Mouse (Mus musculus) adrenal gland, postnatal 36 days (tissue): ENCODE measurements around the gene Prr13. TPM values are rescaled to one million over a fixed set of nuclear protein-coding genes. Genes with fewer than 3 reads are reported as not detected.

ENCODE experiments used
- DNase-seq, 2 experiments: peaks; one replicate each; pipeline ENCODE4 v3.0.0; 2021; ENCODE audit warnings: mixed read lengths in 1 of 2
- total RNA-seq, 2 experiments: library from RNA; stranded (reverse); gene quantifications; 2 replicates each; pipeline ENCODE4 v1.2.3; 2021

Prr13 gene
- total RNA-seq, 2 experiments from 2014 or later = 112 to 116 TPM

DNA sequence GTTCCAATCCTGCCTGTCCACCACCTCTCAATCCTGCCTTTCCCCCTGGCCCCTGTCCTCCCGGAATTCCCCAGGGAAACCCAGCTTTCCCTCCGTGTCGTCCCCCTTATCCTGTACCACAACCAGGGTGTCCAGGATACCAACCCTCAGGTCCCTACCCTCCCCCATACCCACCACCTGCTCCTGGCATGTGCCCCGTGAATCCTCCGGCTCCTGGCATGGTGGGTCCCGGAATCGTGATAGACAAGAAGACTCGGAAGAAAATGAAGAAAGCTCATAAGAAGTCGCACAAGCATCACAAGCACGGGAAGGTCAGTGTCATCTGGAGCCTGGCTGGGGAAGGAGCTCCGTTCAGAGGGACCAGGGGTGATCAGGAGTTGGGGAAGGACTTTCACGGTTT, 1.6 kb downstream of the Prr13 start:
- no peak for DNase-seq

DNA sequence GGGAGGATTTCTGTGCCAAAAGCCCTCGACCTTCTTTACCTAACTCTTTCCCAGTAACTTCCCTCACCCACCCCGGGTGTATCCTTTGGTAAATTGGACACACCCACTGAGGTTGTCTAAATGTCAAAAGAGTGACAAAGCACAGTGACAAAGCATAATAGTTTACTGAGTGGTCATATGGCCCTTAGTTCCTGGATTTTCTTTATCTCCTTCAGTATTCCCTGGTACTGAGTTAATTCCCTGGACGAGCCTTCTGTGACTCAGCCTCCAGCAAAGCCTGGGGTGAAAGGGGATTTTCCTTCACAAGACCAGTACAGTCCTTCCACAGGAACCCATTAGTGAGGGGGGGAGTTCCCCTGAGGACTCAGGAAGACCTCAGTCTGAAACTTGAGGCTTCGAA, 2.1 kb downstream of the Prr13 start:
- DNase-seq = no peak

DNA sequence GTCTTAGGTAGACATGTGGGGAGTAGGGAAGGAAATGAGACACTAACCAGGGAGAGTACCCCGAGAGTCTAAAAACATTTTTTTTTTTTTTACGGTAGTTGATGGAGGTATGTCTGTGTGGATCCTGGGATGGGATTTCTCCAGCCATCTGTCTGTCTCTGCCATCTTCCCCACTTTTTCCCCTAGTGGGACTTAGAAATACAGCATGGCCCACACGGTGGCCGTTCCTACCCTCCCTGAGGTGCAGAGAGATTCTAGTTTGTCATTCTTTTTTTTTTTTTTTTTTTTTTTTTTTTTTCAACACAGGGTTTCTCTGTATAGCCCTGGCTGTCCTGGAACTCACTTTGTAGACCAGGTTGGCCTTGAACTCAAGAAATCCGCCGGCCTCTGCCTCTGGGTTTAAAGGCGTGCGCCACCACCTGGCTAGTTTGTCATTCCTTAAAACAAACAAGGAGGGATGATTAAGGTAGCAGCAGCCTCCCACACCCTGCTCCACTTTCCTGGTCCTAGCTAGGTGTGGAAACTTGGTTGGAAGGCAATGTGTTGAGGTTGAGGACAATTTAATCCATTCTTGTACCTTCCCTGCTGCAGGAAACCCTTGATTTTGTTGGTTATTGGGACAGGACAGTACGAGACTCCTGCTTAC, 2.7 kb downstream of the Prr13 start:
- no peak for DNase-seq

DNA sequence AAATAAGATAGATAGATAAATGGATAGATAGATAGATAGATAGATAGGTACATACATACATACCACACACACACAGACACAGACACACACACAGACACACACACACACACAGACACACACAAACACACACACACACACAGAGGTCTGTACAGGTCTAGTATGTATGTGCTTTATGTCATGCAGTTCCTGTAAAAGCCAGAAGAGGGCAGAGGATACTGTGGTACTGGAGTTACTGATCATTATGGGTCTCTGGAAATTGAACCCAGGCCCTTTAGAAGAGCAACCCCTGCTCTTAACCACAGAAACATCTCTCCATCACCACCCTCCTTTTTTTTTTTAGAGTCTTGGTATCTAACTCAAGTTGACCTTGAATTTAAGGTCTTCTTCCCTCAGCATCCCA, 4.8 kb downstream of the Prr13 start:
- DNase-seq = peak in 1 of 2 experiments; percentile 32

DNA sequence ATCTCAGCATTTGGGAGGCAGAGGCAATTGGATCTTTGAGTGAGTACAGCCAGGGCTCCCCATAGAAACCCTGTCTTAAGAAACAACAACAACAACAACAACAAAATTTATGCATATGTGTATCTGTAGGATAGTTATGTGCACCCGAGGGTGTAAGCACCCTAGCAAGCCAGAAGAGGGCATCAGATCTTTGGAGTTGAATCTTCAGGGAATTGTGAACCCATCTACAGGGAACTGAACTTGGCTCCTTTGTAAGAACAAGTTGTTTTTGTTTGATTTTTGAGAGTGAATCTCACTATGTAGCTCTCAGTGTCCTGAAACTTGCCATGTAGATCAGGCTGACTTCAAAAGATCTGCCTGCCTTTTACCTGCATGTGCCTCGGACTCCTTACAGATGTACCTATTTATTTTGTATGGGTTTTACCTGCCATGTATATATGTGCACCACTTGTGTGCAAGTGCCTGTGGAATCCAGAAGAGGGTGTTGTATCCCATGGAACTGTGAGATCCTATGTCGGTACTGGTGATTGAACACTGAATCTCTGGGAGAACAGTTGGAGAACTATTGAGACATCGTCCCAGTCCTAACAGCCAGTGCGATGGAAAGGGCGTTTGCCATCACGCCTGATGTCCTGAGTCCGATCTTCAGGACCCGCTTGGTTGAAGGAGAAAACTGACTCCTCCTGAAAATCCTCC, 10.0 kb downstream of the Prr13 start:
- DNase-seq = no peak

DNA sequence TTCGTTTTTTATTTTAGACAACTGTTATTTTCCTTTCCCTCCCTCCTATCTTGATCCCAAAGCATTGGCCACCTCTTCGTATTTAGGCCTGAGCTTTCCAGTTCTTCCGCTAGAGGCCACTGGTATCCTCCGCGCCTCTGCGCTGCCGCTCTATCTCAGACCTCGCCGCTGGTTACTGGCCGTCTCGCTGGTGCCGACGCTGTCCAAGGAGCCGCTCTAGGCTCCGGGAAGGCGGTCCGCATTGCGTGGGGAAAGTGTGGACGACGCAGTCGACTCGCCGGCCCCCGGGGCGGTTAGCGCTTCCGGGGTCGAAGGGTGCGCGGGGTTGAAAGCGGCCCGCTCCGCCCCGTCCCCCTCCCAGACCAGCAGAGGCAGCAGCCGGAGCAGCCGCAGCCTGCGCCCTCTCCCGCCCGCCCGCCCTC, 11.4 kb downstream of the Prr13 start, which contains the start of gene Pcbp2:
Gene Pcbp2 (plus strand): TSS at position 357 of the 422 bp plus-strand sequence.
- peak; percentile 98 for DNase-seq

DNA sequence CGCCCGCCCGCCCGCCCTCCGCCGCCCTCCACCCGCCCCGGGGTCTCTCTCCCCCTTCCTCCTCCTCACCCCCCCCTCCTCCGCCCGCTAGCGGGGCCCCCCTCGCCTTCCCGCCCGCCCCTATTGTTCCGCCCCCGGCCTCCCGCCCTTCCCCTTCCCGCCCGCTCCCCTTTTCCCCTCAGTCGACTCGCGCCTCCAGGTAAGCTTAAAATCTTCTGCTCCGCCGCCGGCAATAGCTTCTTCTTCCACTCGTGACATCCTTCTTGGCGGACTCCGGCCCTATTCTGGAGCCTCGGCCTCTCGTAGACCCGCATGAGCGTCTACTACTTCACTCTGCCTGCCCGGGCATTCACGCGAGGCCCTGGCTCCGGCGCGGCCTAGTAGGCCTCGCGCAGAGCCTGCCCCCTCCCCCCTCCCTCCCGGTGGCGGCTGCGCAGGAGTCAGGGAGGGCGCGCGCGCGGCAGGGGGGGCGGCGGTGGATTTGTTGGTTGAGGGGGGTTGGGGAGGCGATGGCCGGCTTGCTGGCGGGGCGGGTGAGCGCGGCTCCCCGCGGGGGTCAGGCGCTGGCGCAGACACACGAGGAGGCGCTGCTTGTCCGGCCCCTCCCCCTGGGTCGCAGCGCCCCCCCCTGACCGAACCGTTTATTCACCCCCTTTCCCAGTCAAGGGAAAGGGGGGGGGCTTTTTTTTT, 11.9 kb downstream of the Prr13 start:
- DNase-seq = peak; percentile 81 to 89

DNA sequence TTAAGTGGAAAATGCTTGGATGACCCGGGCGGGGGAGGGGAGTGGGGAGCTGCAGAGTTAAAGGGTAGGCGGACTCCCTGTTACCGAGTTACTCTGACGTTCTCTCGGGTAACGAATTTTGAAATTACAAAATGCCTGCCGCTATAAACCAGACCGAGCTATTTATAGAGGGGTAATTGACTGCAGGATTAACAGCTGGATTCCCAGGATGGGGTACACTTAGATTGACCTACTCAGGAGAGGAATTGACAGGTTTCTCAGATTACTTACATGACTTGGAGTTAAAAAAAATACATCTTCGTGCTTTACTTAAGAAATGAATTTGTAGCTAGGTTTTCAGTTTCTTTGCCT, 12.4 kb downstream of the Prr13 start:
- no peak for DNase-seq

DNA sequence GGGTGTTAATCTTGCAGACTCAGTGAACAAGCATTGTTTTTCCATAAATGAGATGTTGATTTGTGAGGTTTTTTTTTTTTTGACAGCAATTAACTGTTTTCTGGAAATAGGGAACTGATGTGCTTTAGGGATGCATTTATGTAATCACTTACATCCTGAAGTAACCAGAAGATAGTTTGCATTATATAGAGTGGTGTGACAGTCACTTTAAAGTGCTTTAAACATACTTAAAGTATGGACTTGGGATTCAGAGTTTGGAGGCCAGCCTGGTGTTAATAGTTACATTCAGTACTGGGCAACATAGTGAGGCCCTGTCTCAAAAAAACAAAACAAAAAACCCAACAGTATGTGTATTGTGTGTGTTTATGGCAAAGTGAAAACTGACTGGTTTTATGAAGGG, 12.9 kb downstream of the Prr13 start:
- DNase-seq = no peak

DNA sequence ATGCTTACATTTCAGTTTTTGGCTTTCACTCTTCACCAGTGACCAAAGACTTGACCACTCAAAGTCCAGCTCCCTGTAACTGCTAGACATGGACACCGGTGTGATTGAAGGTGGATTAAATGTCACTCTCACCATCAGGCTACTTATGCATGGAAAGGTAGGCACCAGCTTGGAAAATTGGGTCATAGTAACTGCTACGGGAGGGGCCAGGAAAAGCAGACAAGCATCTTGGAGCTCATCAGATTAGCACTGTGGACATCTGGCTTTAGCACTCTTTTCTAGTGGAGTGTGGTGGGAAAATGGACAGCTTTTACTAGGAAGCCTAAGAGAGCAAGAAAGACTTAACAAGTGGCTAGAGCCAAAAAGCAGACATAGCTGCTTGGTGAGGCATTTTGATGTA, 14.4 kb downstream of the Prr13 start:
- DNase-seq = no peak

DNA sequence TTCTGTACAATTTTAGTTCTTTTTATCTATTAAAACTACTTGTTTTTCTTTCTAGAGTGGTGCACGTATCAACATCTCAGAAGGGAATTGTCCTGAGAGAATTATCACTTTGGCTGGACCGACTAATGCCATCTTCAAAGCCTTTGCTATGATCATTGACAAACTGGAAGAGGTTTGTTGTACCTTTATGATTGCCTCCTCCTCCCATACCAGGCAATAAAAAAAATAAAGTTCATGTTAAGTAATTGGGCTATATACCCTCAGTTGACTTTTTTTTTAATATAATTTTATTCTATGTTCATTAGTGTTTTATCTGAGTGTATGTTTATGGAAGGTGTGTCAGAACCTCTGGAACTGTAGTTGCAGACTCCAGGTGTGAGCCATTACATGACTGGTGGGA, 15.7 kb downstream of the Prr13 start:
- DNase-seq = no peak

DNA sequence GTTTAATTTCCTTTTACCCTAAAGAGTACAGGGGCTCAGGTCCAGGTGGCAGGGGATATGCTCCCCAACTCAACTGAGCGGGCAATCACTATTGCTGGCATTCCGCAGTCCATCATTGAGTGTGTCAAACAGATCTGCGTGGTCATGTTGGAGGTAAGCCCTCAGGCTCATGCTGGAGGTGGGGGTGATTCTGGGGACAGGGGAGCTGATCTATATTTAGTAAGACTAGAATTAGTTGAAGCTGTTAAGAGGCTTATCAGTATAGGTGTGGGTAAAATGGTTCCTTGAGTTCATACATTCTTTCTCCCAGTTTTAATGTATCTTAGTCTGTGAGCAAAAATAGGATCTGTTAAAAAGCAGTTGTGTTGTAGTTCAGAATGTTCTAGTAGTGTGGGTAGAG, 24.3 kb downstream of the Prr13 start:
- DNase-seq = no peak

DNA sequence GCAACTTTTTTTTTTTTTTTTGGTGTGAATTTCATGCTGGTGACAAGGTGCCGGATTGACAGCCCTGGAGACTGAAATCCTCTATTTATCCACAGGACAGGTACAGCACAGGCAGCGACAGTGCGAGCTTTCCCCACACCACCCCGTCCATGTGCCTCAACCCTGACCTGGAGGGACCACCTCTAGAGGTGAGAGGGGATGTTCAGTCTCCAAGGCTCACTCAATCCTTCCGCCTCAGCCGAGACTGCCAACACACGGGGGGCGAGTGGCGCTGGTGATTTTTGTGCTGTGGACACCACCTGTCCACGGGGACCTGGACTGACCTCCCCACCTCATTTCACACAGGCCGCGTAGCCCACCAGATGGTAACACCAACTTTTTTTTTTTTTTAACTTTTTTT, 27.0 kb downstream of the Prr13 start:
- no peak for DNase-seq

DNA sequence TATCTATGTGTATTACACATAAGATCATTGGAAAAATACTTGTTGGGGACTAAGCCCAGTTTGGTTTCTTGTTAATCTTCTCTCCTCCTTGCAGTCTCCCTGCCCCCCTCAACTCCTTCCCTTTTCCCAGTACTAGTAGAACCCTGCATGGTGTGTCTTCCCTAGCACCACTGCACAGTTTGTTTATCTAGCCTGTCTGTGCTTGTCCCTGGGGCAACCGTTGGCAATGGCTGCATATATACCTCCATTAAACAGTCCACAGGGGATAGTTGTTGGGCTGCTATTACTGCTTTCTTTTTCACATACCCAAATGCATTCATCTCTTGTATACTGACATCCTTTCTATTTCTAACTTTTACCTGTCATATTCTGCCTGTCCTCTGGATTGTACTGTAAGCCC, 28.8 kb downstream of the Prr13 start:
- DNase-seq = no peak

DNA sequence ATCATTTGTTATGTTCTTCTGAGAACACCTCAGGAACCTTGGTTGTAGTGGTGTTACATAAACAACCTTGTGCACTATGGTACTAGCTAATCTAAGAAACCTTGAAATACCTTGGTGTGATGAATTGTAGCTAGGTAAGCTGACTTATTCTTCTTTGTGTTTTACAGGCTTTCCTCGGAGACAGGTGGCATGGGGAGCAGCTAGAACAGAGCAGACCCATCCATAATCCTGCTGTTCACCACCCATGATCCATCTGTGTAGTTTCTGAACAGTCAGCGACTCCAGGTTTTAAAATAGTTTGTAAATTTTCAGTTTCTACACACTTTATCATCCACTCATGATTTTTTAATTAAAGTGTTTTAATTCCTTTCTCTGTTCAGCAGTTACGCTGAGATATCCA, 39.5 kb downstream of the Prr13 start:
- DNase-seq = no peak

DNA sequence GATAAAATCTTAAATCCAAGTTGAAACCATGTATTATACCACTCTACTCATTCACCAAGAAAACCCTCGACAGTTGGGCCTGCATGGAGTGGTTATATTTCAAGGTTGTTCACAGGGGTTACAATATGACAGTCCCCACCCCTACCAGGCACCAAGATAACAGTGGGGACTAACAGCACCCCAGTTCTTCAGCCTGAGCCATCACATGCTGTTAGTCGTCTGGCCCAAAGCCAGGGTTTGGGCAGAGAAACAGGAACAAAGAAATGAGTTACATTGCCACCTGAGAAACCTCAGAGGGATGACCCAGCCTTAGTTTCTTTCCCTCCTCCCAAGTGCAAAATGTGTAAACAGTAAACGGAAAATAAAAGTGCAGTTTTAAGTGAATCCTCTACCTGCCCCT, 40.5 kb downstream of the Prr13 start:
- DNase-seq = no peak

DNA sequence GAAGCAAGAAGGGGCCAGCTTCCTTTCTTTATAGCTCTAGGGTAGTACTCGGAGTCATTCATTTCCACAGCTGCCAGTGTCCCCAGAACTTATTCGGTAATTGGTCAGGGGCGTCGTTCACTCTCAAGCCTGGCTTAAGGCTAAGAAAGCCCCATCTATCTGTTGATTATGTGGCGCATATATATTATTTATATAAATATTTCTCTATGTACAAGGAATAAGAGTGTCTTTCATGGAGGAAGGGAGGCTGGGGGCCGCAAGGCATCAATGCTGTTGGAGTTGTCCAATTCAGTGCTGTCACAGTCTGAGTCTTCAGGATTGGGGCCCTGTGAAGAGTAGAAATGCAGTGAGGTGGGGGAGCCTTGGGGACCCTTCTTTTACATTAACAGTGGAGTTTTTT, 41.0 kb downstream of the Prr13 start:
- DNase-seq = no peak

DNA sequence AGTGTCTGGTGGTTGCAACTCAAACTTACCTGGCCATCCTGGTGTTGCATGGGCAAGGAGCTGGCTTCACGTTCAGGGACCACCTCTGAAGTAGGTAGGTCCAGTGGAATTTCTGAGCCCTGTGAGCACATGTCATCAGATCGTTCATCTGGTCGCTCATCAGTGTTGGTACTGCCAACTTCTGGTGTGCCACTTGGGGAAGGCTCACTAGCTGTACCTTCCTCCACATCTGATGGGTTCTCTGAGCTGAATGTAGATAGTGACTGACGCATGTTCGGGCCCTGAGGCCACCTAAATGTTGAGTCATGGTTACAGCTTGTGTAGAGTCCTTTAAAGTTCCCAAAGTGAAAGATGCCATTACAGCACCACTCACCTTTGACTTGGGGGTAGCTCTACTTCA, 41.7 kb downstream of the Prr13 start:
- DNase-seq = no peak

DNA sequence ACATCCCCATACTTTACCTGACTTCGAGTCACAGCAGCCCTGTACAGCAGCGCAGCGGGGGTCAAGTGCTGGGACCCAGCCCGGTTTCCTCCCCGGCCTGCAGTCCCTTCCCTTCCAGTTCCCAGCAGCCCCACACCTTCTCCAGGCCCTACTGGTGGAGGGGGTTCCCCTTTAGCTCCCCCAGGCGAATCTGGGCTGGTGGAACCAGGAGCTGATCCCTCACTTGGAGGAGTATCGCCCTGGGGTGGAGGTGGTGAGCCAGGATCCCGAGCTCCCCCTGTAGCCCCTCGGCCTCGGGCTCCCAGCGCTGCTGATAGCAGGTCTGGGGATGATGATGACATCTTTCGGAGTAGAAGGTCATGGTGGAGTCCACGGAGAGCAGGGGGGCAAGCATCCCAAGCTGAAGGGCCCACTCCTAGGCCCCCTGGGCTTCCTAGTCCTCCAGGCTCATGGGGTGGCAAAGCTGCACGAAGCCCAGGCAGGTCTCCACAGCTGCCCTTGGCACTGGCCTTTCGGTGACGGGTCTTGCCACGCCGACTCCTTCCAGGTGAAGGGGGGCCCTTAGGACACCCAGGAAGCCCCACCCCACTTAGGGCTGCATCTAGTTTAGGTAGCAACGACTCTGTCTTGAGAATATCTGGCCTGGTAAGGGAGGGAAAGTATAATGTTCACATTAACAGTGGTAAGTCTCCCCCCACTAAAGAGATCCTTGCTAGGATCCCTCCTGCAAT, 42.4 kb downstream of the Prr13 start:
- DNase-seq = no peak

DNA sequence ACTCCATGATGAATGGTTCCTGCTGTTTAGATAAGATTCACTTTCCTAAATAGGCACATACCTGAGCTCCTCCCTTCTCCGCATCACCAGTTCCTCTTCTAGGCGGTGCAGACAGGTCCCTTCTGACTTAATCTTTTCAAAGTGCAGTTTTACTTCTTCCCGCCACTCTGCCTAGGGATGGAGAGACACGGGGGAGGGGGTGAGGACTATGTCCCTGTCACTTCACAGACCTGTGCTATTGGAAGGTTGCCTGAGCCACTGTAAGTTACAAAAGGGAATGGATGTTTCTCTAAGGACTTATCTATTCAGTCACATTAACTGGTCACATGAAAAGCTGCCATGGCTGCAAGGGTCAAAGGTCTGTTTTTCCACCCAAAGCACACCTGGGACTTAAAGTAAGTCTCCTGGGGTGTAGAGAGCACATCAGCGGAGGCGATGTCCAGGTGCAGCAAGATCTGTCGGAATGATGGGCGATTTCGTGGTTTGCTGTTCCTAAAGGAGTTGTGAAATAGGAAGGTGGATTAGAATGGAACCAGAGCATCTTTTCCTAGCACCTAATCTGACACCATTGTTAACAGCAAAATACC, 43.5 kb downstream of the Prr13 start:
- DNase-seq = no peak

DNA sequence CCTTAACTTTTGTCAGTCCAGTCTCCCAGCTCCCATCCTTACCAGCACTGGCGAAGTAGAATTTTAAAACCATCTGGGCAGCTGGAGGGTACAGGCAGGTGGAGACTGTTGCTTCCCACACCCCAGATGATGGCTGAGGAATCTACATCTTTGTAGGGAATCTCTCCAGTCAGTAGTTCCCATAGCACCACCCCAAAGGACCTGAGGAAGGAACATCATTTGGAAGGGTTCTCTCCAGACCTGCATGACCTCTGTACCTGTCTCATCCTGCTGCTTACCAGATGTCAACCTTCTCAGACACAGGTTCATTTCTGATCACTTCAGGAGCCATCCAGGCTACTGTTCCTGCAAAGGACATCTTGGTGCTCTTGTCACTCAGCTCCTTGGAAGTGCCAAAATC, 44.6 kb downstream of the Prr13 start, which contains the start of gene Gm10337:
Gene Gm10337 (plus strand): TSS at position 276 of the 400 bp plus-strand sequence.
- no peak for DNase-seq
